Mouse (Mus musculus) ES-Bruce4 (cell line): ENCODE results near the gene Thsd7b.

Source experiments
- CTCF ChIP-seq: IDR thresholded peaks from one replicate; pipeline ENCODE4 v1.8.1; 2011; ENCODE audit warnings: low read depth, low read length
- EP300 ChIP-seq: IDR thresholded peaks from 2 replicates; pipeline ENCODE4 v1.6.1; 2011; ENCODE audit warnings: low read depth, low read length; ENCODE audit not compliant: insufficient read depth
- POLR2A ChIP-seq: IDR thresholded peaks from one replicate; pipeline ENCODE4 v1.8.1; 2011; ENCODE audit warnings: low read length; ENCODE audit not compliant: insufficient read depth

- no peak for TF ChIP-seq CTCF
- TF ChIP-seq EP300: no peak
- no peak for TF ChIP-seq POLR2A
These were observed 286.0 kb downstream of the Thsd7b start for GRCm38 (mm10) chr1:129559137-129559536.
